Mouse (Mus musculus) effector memory CD4-positive, alpha-beta T cell, adult 7 months (primary cell): ENCODE measurements around the gene Slc6a1. TPM values are rescaled to one million over a fixed set of nuclear protein-coding genes. Genes with fewer than 3 reads are reported as not detected.

ENCODE experiments used
- polyA plus RNA-seq: library from polyadenylated mRNA; unstranded; fragments of 100-300 nt; shearing (Covaris generic); gene quantifications from one replicate; pipeline ENCODE4 v1.2.1, GENCODE M21; 2017

Gene Slc6a1
- polyA plus RNA-seq, result 0.30 TPM

GRCm38 (mm10) chr6:114282469-114283277, at the start of gene Slc6a1:
Gene Slc6a1, plus strand, starts transcription at chr6:114282635.

Other genes starting within 250 kb of the Slc6a1 start
- gene Atp2b2, start 240.0 kb upstream of the Slc6a1 start, polyA plus RNA-seq, result 0.16 TPM
- gene Slc6a11, start 151.4 kb upstream of the Slc6a1 start, polyA plus RNA-seq, result 0.21 TPM
- gene Hrh1, start 115.3 kb downstream of the Slc6a1 start, polyA plus RNA-seq, result not detected